Mouse (Mus musculus) hindbrain, postnatal 0 days (tissue): ENCODE results near the gene Mycbpap. TPM values are rescaled to one million over a fixed set of nuclear protein-coding genes. Genes with fewer than 3 reads are reported as not detected.
A peak's percentile ranks its signal among the peaks of the same experiment; 100 is the strongest.

Experiments used
- ATAC-seq: fragments of 200-750 bp; cut with Nextera tagmentation; 2 replicates; pipeline ENCODE4 v1.8.0; 2017; ENCODE audit warnings: mild to moderate bottlenecking, moderate TSS enrichment, moderate library complexity
- DNase-seq: peaks from one replicate; pipeline ENCODE4 v3.0.0-alpha.2; 2015; ENCODE audit warnings: low spot score
- H3K27ac ChIP-seq: fragments of 300-500 bp; sonication (generic); 2 replicates; pipeline ENCODE4 v1.5.1; 2014; ENCODE audit warnings: mild to moderate bottlenecking
- H3K27me3 ChIP-seq: fragments of 300-500 bp; sonication (generic); 2 replicates; pipeline ENCODE4 v1.6.1; 2014; ENCODE audit warnings: low read length, mixed read lengths; ENCODE audit not compliant: insufficient read depth
- H3K36me3 ChIP-seq: fragments of 300-500 bp; sonication (generic); 2 replicates; pipeline ENCODE4 v1.6.1; 2014; ENCODE audit warnings: low read length, mixed read lengths; ENCODE audit not compliant: insufficient read depth
- H3K4me1 ChIP-seq: fragments of 300-500 bp; sonication (generic); 2 replicates; pipeline ENCODE4 v1.6.1; 2014; ENCODE audit warnings: antibody characterized with exemption, low read length, mixed read lengths; ENCODE audit not compliant: insufficient read depth
- H3K4me2 ChIP-seq: fragments of 300-500 bp; sonication (generic); 2 replicates; pipeline ENCODE4 v1.6.1; 2014; ENCODE audit warnings: low read depth, mild to moderate bottlenecking, low read length, moderate library complexity, mixed read lengths
- H3K4me3 ChIP-seq: fragments of 300-500 bp; sonication (generic); 2 replicates; pipeline ENCODE4 v1.5.1; 2014; ENCODE audit warnings: low read length
- H3K9ac ChIP-seq: fragments of 300-500 bp; sonication (generic); replicated peaks from 2 replicates; pipeline ENCODE4 v1.6.1; 2014; ENCODE audit warnings: mild to moderate bottlenecking, low read length, moderate library complexity, mixed read lengths
- H3K9me3 ChIP-seq: fragments of 300-500 bp; sonication (generic); 2 replicates; pipeline ENCODE4 v1.6.1; 2016; ENCODE audit warnings: low read length, mixed read lengths
- CTCF ChIP-seq: IDR thresholded peaks from 2 replicates; pipeline ENCODE4 v1.5.1; 2016; ENCODE audit warnings: antibody characterized with exemption, control low read depth, low read depth
- WGBS: fragments of 180-500 bp; shearing (Covaris S2); extraction: QIAGEN DNeasy Blood & Tissue Kit; methylation state at CpG from one replicate; pipeline ENCODE4 v1.1.7; 2014; 5-methylcytosine and 5-hydroxymethylcytosine counted together
- polyA plus RNA-seq: library from polyadenylated mRNA; unstranded; fragments of >200 nt; fragmentation: Nextera tagmentation; extraction: Ambion mirVana; gene quantifications from 2 replicates; pipeline ENCODE4 v1.2.1, GENCODE M21; 2015
- total RNA-seq: library from RNA; depleted of rRNA; stranded (reverse); fragments of >200 nt; gene quantifications from 2 replicates; pipeline ENCODE4 v1.2.3, GENCODE M21; 2014

Gene Mycbpap
- total and polyA plus RNA-seq, 2 experiments from 2014 or later, result 1.1 to 4.8 TPM

DNA sequence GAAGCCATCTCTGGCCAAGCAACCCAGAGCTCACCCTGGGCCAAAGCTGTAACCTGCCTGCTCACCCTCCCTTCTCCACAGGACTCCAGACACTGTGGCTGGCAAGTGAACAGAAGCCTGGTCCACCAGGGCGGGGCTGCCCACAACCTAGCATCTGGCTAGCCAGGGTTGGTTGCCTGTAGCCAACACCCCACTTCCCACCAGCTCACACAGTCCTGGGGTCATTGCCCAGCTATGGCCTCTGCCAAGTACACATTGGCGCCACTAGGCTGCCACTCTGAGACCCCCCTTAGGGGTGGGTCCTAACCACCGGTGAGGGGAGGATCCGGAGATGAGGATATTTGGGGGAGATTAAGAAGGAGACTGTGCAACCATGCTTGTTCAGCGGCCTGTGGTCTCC is 42.3 kb upstream of the Mycbpap start:
- Histone ChIP-seq H3K9me3 (no peaks in the 10 kb centered on the region), H3K36me3 (no peaks in the 10 kb centered on the region), H3K9ac (no peak overlapping the region), H3K27me3 (0 out of 2 replicates have a peak, but pooled peaks cover 6% of the 10 kb centered on the region), H3K27ac (no peak overlapping the region), H3K4me3 (no peak overlapping the region), H3K4me1 (peaks cover 8% of the 10 kb centered on the region), H3K4me2 (peak overlapping the region; percentile 45; the same call in 1 of the 2 replicates)
- no peak for DNase-seq
- 36% methylated on average over 5 of the region's 5 CpGs for WGBS
- no peak for TF ChIP-seq CTCF
- peak; percentile 59 for ATAC-seq

DNA sequence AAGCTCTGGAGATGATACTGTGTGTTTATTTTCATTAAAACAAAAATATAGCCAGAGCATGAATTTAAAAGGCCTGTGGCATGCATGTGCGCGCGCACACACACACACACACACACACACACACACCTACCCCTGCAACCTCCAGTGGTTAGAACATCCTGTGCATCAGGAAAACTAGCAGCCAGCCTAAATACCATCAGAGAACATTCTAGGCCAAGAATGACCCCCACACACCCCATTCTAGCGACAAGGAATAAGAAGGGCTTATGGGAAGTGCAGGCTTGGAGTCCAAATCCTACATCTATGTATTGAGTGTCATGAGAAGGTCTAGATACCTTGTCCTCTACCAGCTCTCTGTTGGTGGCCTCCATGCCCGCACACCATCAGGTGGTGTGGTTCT is 41.8 kb upstream of the Mycbpap start:
- Histone ChIP-seq H3K9me3 (no peaks in the 10 kb centered on the region), H3K9ac (no peak overlapping the region), H3K36me3 (no peaks in the 10 kb centered on the region), H3K27ac (no peak overlapping the region), H3K4me2 (no peak overlapping the region), H3K4me1 (peaks cover 8% of the 10 kb centered on the region), H3K4me3 (no peak overlapping the region), H3K27me3 (0 out of 2 replicates have a peak, but pooled peaks cover 6% of the 10 kb centered on the region)
- no peak for TF ChIP-seq CTCF
- WGBS, result 96% methylated on average over 5 of the region's 5 CpGs
- DNase-seq, result no peak
- no peak for ATAC-seq

DNA sequence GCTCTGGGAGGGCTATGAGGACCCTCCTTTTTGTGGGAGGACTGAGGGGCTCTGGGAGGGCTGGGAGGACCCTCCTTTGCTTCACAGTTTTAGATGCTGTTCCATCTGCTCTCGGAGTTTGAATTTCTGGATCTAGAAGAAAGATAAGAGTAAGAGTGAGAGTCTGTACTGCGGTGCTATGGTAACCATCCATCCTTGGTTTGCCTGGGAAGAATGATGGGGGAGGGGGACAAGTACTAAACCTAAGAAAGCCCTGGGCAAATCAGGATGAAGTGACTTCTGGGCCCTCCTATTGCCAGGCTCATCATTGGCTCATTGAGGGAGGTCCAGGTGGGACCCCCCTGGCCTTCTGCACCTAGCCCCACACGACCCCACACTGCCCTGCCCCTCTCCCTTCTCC is 36.7 kb upstream of the Mycbpap start:
- H3K27me3 ChIP-seq, result no peaks in the 10 kb centered on the region
- no peak overlapping the region for H3K27ac ChIP-seq
- H3K4me2 ChIP-seq, result no peak overlapping the region
- no peaks in the 10 kb centered on the region for H3K4me1 ChIP-seq
- no peaks in the 10 kb centered on the region for H3K36me3 ChIP-seq
- DNase-seq (no peak), ATAC-seq (no peak)
- no peaks in the 10 kb centered on the region for H3K9me3 ChIP-seq
- no peak for TF ChIP-seq CTCF
- no peak overlapping the region for H3K9ac ChIP-seq
- no peak overlapping the region for H3K4me3 ChIP-seq
- 86% methylated on average over 3 of the region's 3 CpGs for WGBS

DNA sequence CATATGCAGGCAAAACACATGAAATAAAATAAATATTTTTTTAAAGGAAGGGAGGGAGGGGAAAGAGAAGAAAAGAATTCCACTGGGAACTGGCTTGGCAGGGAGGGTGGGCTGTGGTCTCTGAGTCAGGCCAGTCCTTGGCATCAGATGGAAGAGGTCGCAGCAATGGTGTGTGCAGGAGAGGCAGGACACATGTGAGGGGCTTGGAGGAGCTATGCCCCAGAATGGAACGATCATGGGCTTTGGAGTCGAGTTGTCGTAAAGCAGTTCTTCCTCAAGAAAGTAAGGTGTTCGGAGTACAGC is 28.9 kb upstream of the Mycbpap start:
- H3K4me1 ChIP-seq, result peaks cover 7% of the 10 kb centered on the region; the same call in 1 of the 2 replicates
- no peaks in the 10 kb centered on the region for H3K36me3 ChIP-seq
- 91% methylated on average over 5 of the region's 5 CpGs for WGBS
- ATAC-seq (no peak), DNase-seq (no peak)
- H3K4me2 ChIP-seq, result no peak overlapping the region
- no peak overlapping the region for H3K27ac ChIP-seq
- TF ChIP-seq CTCF, result no peak
- H3K27me3 ChIP-seq, result no peaks in the 10 kb centered on the region
- no peaks in the 10 kb centered on the region for H3K9me3 ChIP-seq
- H3K4me3 ChIP-seq, result no peak overlapping the region
- H3K9ac ChIP-seq, result no peak overlapping the region

DNA sequence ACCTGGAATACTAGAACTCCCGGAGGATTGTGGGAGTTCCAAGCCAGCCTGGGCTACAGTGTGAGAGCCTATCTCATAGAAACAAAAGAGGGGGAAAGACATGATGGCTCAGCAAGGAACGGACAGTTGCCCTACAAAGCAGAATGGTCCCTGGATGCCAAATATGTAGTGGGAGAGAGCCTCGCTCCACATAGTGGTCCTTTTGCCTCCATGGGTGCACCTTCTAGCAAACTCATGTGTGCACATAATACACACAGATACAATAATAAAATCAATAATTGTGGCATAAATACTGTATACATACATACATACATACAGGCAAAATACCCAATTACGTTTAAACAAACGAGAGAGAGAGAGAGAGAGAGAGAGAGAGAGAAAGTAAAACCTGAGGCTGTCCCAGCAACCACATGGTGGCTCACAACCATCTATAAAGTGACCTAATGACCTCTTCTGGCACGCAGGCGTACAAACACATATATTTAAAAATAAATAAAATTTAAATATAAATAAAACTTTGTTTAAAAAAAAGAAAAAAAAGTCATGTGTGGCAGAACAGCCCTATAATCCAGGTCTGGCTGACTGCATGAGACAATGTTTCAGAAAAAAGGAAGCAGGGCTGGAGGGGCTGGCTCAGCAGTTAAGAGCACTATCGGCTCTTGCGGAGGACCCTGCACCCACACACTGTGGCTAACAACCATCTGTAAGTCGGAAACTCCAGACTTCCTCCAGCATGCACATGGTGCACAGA is 28.3 kb upstream of the Mycbpap start:
- DNase-seq (no peak), ATAC-seq (no peak)
- H3K4me1 ChIP-seq, result peaks cover 7% of the 10 kb centered on the region; the same call in 1 of the 2 replicates
- no peaks in the 10 kb centered on the region for H3K36me3 ChIP-seq
- H3K27ac ChIP-seq, result peak overlapping the region; percentile 80
- H3K4me2 ChIP-seq, result no peak overlapping the region
- H3K27me3 ChIP-seq, result no peaks in the 10 kb centered on the region
- 75% methylated on average over 10 of the region's 10 CpGs for whole genome bisulfite sequencing
- H3K9ac ChIP-seq, result no peak overlapping the region
- H3K4me3 ChIP-seq, result no peak overlapping the region
- H3K9me3 ChIP-seq, result no peaks in the 10 kb centered on the region
- no peak for TF ChIP-seq CTCF

DNA sequence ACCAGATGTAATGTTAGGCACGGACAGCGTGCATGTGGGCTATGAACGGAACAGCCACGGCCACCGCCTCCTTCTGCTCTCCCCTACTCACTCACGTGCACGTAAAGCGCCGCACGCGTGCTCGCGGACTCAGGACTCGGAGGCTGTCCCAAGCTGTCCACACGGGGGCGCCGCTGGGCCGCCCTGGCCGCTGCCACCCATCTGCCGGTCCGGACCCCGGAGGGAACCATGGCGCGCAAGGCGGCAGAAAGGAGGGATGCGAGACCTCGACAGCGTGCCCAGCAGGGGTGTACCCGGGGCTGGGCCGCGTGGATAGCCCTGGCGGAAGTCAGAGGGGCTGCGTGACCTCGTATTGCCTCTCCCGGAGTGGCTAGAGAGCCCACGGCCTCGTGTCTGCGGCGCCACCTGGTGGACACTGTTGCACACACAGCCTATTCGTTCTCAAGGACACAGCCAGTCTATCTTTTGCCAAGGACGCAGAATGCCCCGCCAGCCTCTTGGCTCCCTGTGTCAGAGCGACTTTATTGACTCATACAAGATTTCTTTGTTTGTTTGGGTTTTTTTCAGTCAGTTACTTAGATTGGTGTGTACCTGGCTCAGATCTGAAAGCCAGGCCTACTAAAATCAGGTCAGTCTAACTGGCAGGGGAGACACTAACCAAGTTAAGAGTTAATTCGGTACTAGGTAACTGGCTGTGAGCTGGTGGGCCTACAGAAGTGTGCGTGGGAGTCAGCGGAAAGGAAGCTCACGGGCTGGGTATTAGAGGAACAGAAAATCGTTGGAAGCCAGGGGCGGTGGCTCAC is 27.5 kb upstream of the Mycbpap start, which contains the start of gene Rsad1:
Gene Rsad1 (minus strand): TSS at position 368 of the 803 bp plus-strand sequence.
- H3K27ac ChIP-seq, result peak within 1 kb of the TSS; percentile 80
- peak within 1 kb of the TSS; percentile 69 for H3K9ac ChIP-seq
- 4% methylated on average over 49 of the region's 49 CpGs for WGBS
- peak within 1 kb of the TSS; percentile 41 for H3K4me3 ChIP-seq
- H3K9me3 ChIP-seq, result no peaks in the 10 kb centered on the region
- H3K4me2 ChIP-seq, result peak within 1 kb of the TSS; percentile 93
- DNase-seq, result peak; percentile 97
- ATAC-seq, result peak; percentile 94
- H3K4me1 ChIP-seq, result peaks cover 7% of the 10 kb centered on the region; the same call in 1 of the 2 replicates
- no peaks in the 10 kb centered on the region for H3K27me3 ChIP-seq
- peak; percentile 97 for TF ChIP-seq CTCF
- H3K36me3 ChIP-seq, result no peaks in the 10 kb centered on the region
